Mouse (Mus musculus) frontal cortex, postnatal 25 days (tissue): ENCODE results near the gene Tor4a.

Experiments
- DNase-seq, 2 experiments: peaks; one replicate each; pipeline ENCODE4 v3.0.0; 2022; ENCODE audit warnings: low spot score in 2 of 2

Gene Tor4a

GRCm38 (mm10) chr2:25170326-25171100, 26.2 kb downstream of the Tor4a start:
- no peak for DNase-seq

GRCm38 (mm10) chr2:25169778-25170177, 26.9 kb downstream of the Tor4a start:
- no peak for DNase-seq

- DNase-seq = no peak
Observed at GRCm38 (mm10) chr2:25168665-25168978, 28.1 kb downstream of the Tor4a start.

GRCm38 (mm10) chr2:25167919-25168664, 28.6 kb downstream of the Tor4a start:
- DNase-seq = peak in 1 of 2 experiments; percentile 8

GRCm38 (mm10) chr2:25167481-25167880, 29.2 kb downstream of the Tor4a start:
- no peak for DNase-seq

GRCm38 (mm10) chr2:25157655-25158054, 39.0 kb downstream of the Tor4a start:
- DNase-seq = no peak

- DNase-seq = no peak
Observed at GRCm38 (mm10) chr2:25156990-25157389, 39.7 kb downstream of the Tor4a start.

GRCm38 (mm10) chr2:25156177-25156576, 40.5 kb downstream of the Tor4a start:
- no peak for DNase-seq

GRCm38 (mm10) chr2:25151280-25151956, 45.3 kb downstream of the Tor4a start:
- DNase-seq = no peak

- DNase-seq = no peak
Observed at GRCm38 (mm10) chr2:25149643-25150042, 47.0 kb downstream of the Tor4a start.

GRCm38 (mm10) chr2:25147892-25148291, 48.8 kb downstream of the Tor4a start:
- DNase-seq = no peak

- no peak for DNase-seq
Observed at GRCm38 (mm10) chr2:25147398-25147797, 49.3 kb downstream of the Tor4a start.

GRCm38 (mm10) chr2:25145346-25145745, 51.3 kb downstream of the Tor4a start:
- DNase-seq = no peak
